Mouse (Mus musculus): ENCODE data around the gene Ifna13. TPM values are rescaled to one million over a fixed set of nuclear protein-coding genes. Genes with fewer than 3 reads are reported as not detected.

The Ifna13 gene
- total RNA-seq, 1 experiment, result not detected

DNA sequence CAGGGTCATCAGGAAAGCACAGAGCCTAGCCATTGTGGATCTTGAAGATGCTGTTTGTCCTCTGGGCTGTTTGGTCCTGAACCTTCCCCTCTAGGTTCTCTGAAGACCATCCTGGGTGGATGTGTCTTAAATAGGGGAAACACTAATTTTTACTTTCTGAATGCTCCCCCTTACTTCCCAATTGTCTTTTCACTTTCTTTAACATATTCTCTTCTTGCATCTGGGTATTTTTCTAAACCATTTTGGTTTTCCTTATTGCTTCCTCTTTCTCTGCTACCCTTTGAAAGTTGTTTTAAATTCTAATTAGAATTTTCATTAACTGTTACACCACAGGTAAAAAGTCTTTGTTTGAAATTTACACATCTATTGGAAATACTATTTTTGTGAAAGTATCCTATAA lies 41.0 kb downstream of the Ifna13 start, which contains the start of gene Ifna12:
Gene Ifna12, minus strand, starts transcription at position 101 of the 400 bp plus-strand sequence.
- Histone ChIP-seq H3K27ac (ENCODE audit: insufficient read depth, low read depth, low read length, poor library complexity, severe bottlenecking) (no peak within 1 kb of the TSS), H3K4me3 (ENCODE audit: insufficient read depth in 1 of 2, low read depth in 1 of 2, low read length in 2 of 2, poor library complexity in 1 of 2, severe bottlenecking in 1 of 2) (no peak within 1 kb of the TSS), H3K9me3 (ENCODE audit: control insufficient read depth, insufficient read depth, low read depth, low read length) (no peaks in the 10 kb centered on the region), H3K36me3 (ENCODE audit: control insufficient read depth, insufficient read depth, low read length, poor library complexity, severe bottlenecking) (no peaks in the 10 kb centered on the region), H3K9ac (ENCODE audit: insufficient read depth, low read depth, low read length, poor library complexity, severe bottlenecking) (no peak within 1 kb of the TSS), H3K4me1 (ENCODE audit: control insufficient read depth in 2 of 2, insufficient read depth in 2 of 2, low read length in 2 of 2, poor library complexity in 1 of 2) (no peaks in the 10 kb centered on the region)
- in situ Hi-C loops (cut with MboI; ENCODE audit: low sequenced_read_pairs in 2 of 2, unreplicated experiment in 2 of 2), result no loop called here
- TF ChIP-seq ZNF384 (IDR thresholded peaks at IDR 0.05; ENCODE audit: low read depth, low read length) (no peak), CHD2 (IDR thresholded peaks at IDR 0.05; ENCODE audit: low read depth, low read length) (no peak)
- no peak for DNase-seq (ENCODE audit: low read depth, low spot score)

Other genes starting within 250 kb of the Ifna13 start
- 2.0 and 5.7 TPM in 2 replicates for gene Hacd4, start 205.5 kb downstream of the Ifna13 start, total RNA-seq (2012; rRNA removed)
- gene Ifnb1, start 121.7 kb downstream of the Ifna13 start, total RNA-seq (2012; rRNA removed), result not detected in 2 replicates
- not detected in 2 replicates for gene Ifna15, start 86.2 kb downstream of the Ifna13 start, total RNA-seq (2012; rRNA removed)
- gene Ifna14, start 72.7 kb downstream of the Ifna13 start, total RNA-seq (2012; rRNA removed), result not detected in 2 replicates
- not detected in 2 replicates for gene Ifna9, start 52.1 kb downstream of the Ifna13 start, total RNA-seq (2012; rRNA removed)
- gene Ifna12, start 41.1 kb downstream of the Ifna13 start, total RNA-seq (2012; rRNA removed), result not detected in 2 replicates
- gene C87499, start 10.0 kb downstream of the Ifna13 start, total RNA-seq (2012; rRNA removed), result not detected in 2 replicates
- gene Ifna16, start 32.5 kb upstream of the Ifna13 start, total RNA-seq (2012; rRNA removed), result not detected in 2 replicates
- not detected in 2 replicates for gene Ifna2, start 39.5 kb upstream of the Ifna13 start, total RNA-seq (2012; rRNA removed)
- gene Ifnab, start 46.9 kb upstream of the Ifna13 start, total RNA-seq (2012; rRNA removed), result not detected in 2 replicates
- gene Gm26566, start 77.3 kb upstream of the Ifna13 start, total RNA-seq (2012; rRNA removed), result 3.7 and 5.3 TPM in 2 replicates
- gene Klhl9, start 78.0 kb upstream of the Ifna13 start, total RNA-seq (2012; rRNA removed), result 20.7 and 31.5 TPM in 2 replicates
- not detected in 2 replicates for gene Gm13271, start 110.4 kb upstream of the Ifna13 start, total RNA-seq (2012; rRNA removed)
- not detected in 2 replicates for gene Gm13283, start 115.7 kb upstream of the Ifna13 start, total RNA-seq (2012; rRNA removed)
- gene Gm13290, start 129.4 kb upstream of the Ifna13 start, total RNA-seq (2012; rRNA removed), result not detected in 2 replicates
- gene Gm13289, start 132.5 kb upstream of the Ifna13 start, total RNA-seq (2012; rRNA removed), result not detected in 2 replicates
- gene Gm13272, start 135.4 kb upstream of the Ifna13 start, total RNA-seq (2012; rRNA removed), result not detected in 2 replicates
- not detected in 2 replicates for gene Ifnz, start 137.7 kb upstream of the Ifna13 start, total RNA-seq (2012; rRNA removed)
- not detected in 2 replicates for gene Gm13276, start 141.2 kb upstream of the Ifna13 start, total RNA-seq (2012; rRNA removed)
- gene Gm13277, start 144.2 kb upstream of the Ifna13 start, total RNA-seq (2012; rRNA removed), result not detected in 2 replicates
- not detected in 2 replicates for gene Gm13278, start 147.1 kb upstream of the Ifna13 start, total RNA-seq (2012; rRNA removed)
- gene Gm13275, start 150.0 kb upstream of the Ifna13 start, total RNA-seq (2012; rRNA removed), result not detected in 2 replicates
- gene Gm13279, start 152.9 kb upstream of the Ifna13 start, total RNA-seq (2012; rRNA removed), result not detected in 2 replicates
- gene Gm13285, start 155.2 kb upstream of the Ifna13 start, total RNA-seq (2012; rRNA removed), result not detected in 2 replicates
- not detected in 2 replicates for gene Gm13287, start 158.8 kb upstream of the Ifna13 start, total RNA-seq (2012; rRNA removed)
- gene Gm13288, start 161.1 kb upstream of the Ifna13 start, total RNA-seq (2012; rRNA removed), result not detected in 2 replicates
- not detected in 2 replicates for gene Ifna7, start 171.8 kb upstream of the Ifna13 start, total RNA-seq (2012; rRNA removed)
- gene Ifna11, start 175.5 kb upstream of the Ifna13 start, total RNA-seq (2012; rRNA removed), result not detected in 2 replicates
- not detected in 2 replicates for gene Ifna6, start 183.0 kb upstream of the Ifna13 start, total RNA-seq (2012; rRNA removed)
- gene Ifna5, start 191.1 kb upstream of the Ifna13 start, total RNA-seq (2012; rRNA removed), result not detected in 2 replicates
- gene Ifna4, start 197.4 kb upstream of the Ifna13 start, total RNA-seq (2012; rRNA removed), result not detected in 2 replicates
- not detected in 2 replicates for gene Ifna1, start 205.6 kb upstream of the Ifna13 start, total RNA-seq (2012; rRNA removed)
- gene Ifne, start 235.7 kb upstream of the Ifna13 start, total RNA-seq (2012; rRNA removed), result not detected in 2 replicates

Measured in ES-E14 (cell line).